Mouse (Mus musculus) frontal cortex, adult 2 months (tissue): ENCODE data around the gene 4930412O13Rik. TPM values are rescaled to one million over a fixed set of nuclear protein-coding genes. Genes with fewer than 3 reads are reported as not detected.

Experiments
- DNase-seq, 2 experiments: peaks; one replicate each; pipeline ENCODE4 v3.0.0; 2022; ENCODE audit warnings: low spot score in 1 of 2; ENCODE audit errors: extremely low spot score in 1 of 2
- polyA plus RNA-seq: library from polyadenylated mRNA; depleted of rRNA; stranded (reverse); fragments of >200 nt; gene quantifications from 2 replicates; pipeline ENCODE4 v1.2.3, GENCODE M21; 2012

The 4930412O13Rik gene
- polyA plus RNA-seq, 1 experiment = not detected

- DNase-seq = peak in 1 of 2 experiments; percentile 25
These were observed 1.6 kb upstream of the 4930412O13Rik start for GRCm38 (mm10) chr2:9879493-9879892.

GRCm38 (mm10) chr2:9880271-9880670 lies 781 bp upstream of the 4930412O13Rik start:
- DNase-seq = no peak

- no peak for DNase-seq
These were observed 565 bp downstream of the 4930412O13Rik start for GRCm38 (mm10) chr2:9881611-9882023.

DNA sequence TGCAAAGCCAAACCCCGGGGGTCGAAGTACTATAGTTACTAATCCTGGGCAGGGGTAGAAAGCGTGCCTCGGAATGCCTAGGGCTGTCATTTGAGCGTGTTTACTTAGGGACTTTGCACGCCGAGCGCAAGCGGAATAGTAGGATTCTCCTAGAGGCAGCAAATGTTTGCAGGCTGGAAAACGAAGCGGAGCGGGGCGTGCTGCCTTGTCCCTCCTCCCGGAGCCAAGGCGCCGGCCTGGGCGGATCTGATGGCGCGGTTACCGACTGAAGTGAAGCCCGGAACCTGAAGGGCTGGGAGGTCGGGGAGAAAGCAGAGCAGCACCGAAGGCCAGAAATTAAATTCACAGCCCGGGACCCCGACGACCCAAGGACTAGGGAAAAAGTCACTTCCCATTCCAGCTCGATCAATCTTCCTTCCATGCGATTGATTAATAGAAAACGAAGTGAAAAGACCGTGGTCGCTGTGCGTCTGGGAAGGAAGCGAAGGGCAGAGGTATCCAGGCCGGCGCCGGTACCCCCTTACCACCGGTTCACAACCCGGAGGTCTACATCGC lies 1.4 kb downstream of the 4930412O13Rik start:
- no peak for DNase-seq

- no peak for DNase-seq
These were observed 2.1 kb downstream of the 4930412O13Rik start for GRCm38 (mm10) chr2:9882926-9883802.

GRCm38 (mm10) chr2:9883803-9884532 lies 2.9 kb downstream of the 4930412O13Rik start:
- no peak for DNase-seq

- no peak for DNase-seq
These were observed 3.6 kb downstream of the 4930412O13Rik start for GRCm38 (mm10) chr2:9884533-9885216.

DNA sequence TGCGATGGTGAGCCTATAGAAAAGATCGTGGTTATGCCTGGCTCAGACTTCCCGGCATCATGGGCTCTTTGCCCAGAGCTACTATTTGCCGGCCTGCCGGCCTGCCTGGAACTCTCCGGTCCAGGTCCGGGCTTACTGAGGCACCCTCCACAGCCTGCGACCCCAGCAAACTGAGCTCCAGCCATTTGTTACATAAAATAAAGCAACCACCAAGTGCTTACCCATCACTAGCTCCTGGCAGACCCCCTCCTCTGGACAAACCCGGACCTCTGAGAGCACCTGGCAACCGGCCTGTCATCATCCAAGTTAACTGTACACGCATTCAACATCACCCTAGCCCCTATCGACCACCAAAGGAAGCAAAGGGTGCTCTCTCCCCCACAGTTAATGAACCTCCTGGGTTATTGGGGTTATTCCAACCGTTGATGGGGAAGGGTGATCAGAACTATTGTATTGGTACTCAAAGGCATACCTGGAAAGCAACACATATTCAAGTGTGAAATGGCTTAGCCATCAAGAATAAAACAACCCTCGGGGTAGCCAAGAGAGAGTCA lies 4.2 kb downstream of the 4930412O13Rik start:
- DNase-seq = no peak

- no peak for DNase-seq
These were observed 5.0 kb downstream of the 4930412O13Rik start for GRCm38 (mm10) chr2:9886031-9886430.

- no peak for DNase-seq
These were observed 6.0 kb downstream of the 4930412O13Rik start for GRCm38 (mm10) chr2:9886921-9887610.

DNA sequence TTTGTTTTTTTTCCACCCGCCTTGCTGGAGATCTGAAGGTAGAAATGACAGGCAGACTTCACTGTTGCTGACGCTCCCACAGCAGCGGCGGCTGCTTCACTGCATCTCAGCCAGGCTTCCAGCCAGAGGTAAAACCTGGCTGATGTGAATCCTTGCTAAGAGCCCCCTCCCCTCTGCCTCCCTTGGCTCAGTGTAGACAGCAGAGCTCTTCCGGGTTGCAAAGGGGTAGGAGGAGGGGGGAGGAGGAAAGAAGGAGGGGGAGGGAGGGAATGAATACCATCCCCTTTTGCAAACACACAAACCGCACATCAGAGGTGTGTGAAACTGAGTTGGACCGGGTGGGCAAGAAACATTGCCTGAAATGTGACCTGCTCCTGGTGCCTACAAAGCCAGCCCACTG lies 6.6 kb downstream of the 4930412O13Rik start:
- DNase-seq = no peak

GRCm38 (mm10) chr2:9888913-9889650 lies 8.0 kb downstream of the 4930412O13Rik start, which contains the start of gene 9230102O04Rik:
TSS of gene 9230102O04Rik (minus strand) at chr2:9889540.
- DNase-seq = no peak

- DNase-seq = no peak
These were observed 8.7 kb downstream of the 4930412O13Rik start, which contains the start of gene Gata3 for GRCm38 (mm10) chr2:9889651-9890183. TSS of gene Gata3 (minus strand) at chr2:9890034.

DNA sequence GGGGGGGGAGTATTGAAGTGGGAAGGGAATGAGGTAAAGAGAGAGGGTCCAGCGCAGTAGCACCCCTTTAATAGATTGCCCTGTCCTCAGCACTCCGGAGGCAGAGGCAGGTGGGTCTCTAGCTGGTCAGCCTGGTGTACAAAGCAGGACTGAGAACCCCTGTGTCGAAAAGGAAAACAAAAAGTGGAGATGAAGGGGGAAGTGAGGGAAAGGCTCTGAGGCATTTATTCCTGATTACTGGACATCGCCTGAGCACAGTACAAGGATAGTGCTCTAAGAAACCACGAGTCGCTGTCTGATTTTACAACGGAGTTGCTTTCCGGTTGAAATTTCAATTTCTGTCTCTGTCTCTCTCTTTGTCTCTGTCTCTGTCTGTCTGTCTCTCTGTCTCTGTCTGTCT lies 9.2 kb downstream of the 4930412O13Rik start:
- DNase-seq = no peak

GRCm38 (mm10) chr2:9890906-9891305 lies 9.9 kb downstream of the 4930412O13Rik start:
- DNase-seq = no peak

DNA sequence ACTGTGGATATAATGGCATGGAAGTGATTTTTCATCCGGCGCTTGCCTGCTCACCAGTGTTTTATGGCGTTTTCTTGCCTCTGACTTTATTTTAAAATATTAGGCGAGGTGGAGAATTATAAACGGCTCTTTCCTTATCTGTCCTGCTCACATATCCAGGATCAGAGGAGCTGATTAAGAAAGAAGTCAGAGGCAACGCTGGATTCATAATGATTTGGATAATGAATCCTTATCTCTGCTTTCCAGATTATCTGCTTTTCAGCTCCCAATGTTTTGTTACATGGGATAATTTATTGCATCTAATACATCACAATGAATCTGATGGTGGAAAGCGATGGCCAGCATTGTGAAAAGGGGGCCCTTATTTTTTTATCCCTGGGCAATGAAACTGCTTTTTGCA lies 11.5 kb downstream of the 4930412O13Rik start:
- no peak for DNase-seq

DNA sequence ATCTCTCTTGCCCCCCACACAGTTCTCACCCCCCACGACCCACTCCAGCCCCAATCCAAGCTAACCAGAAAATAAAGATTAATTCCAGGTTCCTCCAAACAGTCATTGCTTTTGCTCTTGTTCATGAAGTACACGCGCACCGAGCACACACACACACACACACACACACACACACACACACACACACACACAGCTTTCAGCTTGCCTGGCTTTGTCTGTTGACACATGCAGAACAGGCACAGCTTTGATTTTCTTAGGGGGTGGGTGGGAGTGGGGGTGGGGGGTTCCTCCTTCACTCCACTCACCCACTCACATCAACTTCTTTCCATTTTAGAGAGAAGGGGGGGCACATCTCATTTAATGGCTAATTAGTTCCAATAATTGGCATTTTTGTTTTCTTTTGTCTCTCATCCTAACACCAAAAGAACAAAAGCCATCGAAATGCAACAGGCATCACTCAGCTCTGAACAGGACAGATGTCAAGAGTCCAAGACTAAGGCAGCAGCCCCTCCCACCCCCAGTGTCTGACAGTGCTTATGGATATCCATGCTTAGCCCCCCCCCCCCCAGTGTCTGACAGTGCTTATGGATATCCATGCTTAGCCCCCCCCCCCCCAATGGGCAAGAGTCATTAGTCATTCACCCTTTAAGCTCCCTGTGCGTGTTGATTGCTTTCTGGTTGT lies 12.4 kb downstream of the 4930412O13Rik start:
- DNase-seq = no peak
